Mouse (Mus musculus) lung, postnatal 25 days (tissue): ENCODE measurements at regions not wholly inside any gene's neighbourhood (a gene's known extent, or its start where the extent isn't known, plus 50 kb on each side); places are given as distances from the start of the nearest gene placed in this dataset.

Source experiments
- DNase-seq: peaks from one replicate; pipeline ENCODE4 v3.0.0; 2022; ENCODE audit warnings: low spot score

DNA sequence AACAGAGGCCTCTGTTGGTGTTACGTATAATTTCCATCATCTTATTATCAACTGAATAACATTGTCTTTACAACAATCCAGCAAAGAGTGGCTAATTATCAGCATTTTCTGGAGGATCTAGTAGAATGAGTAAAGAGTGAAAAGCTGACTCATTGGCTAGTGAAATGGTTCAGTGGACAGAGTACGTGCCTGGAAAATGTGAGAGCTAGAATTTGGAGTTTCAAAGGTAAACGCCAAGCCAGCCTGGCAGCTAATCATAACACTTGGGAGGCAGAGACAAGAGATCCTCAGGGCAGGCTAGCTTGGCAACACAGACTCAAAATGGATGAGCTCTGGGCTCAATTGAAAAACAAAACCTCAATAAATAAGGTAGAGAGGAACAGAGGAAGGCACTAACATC, 2628.0 kb upstream of the Gm7489 start:
- no peak for DNase-seq

DNA sequence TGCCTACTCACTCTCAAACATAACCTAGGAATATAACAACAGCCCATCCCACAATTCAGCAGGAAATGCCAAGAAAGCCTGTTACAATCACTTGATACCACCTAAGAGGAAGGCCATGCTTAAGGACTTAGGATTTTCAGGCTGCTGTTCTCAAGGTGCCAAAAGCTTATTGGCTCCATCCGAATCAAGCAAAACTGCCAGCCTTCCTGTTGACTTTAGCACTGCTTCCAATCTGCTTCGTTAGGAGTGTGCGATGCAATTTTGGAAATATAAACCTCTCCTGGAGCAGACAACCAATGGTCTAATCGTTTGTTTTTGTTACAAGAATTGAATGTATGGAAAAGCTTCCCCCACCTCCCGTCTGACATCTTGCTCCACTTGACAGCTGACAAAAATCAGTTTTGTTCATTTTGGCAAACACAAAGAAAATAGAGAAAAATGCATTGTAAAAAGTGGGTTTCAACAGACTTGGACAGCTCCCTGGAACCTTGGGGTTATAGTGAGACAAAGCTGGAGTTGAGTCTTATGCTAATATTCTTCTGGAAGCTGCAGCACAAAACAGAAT, 2620.0 kb upstream of the Gm7489 start:
- no peak for DNase-seq

DNA sequence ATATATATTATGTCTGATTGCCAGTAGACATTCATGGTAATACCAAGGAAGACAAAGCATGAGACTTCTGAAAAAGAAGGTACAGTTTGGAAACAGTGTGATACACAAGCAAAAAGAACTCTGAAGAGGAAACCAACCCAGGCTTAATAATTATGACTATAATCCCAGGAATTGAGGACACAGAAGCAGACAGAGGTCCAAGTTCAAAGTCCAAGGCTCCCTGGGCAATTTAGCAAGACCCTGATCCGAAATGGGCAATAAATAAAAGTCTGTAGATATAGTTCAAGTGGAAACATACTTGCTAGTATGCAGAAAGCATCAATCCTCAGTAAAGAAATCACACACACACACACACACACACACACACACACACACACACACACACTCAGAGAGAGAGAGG, 2618.7 kb upstream of the Gm7489 start:
- no peak for DNase-seq

DNA sequence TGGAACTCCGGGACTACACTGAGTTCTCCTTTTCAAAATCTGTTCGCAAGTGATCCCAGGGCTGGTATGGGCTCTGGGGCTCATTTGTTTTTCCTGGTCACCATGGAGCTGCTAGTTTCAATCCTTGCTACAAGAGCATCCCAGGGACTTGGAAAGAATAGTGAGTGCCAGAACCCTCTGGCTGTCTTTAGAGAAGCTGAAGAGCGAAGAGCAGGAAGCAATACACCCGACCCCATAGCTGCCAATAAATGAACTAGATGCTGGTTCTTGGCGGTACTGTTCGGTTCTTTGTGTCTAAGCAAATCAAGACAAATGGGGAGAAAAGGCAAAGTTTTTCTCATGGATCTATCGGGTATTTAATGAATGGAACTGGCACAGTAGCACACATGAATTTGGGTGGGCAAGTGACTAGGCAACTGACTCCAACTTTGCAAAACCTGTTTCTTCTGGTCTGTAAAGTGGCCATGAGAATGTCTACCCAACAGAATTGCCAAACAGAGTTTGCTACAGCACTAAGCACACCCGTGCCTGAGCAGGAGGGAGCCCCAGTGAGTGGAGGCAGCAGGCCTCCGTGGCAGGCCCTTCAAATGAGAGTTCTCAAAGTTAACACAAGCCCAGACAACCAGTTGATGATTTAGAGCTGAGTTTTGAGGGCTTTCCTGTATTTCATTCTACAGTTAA, 2612.9 kb upstream of the Gm7489 start:
- no peak for DNase-seq

DNA sequence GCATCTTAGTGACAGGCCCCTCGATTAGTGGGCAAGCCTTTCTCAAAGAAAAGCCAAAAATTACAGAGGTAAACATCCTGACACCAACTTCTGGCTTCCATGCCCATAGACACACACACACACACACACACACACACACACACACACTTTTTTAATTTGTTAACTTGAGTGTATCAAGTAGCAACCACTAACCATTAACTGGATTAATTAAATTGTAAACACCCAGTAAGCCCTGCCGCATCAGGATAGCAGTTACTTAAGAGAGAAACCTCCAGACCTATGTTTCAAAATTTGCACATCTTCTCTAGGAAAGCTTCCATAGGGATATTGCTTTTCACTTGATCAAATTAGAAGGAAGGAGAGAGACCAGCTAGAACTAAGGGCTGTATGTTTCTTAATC, 2599.4 kb upstream of the Gm7489 start:
- no peak for DNase-seq

DNA sequence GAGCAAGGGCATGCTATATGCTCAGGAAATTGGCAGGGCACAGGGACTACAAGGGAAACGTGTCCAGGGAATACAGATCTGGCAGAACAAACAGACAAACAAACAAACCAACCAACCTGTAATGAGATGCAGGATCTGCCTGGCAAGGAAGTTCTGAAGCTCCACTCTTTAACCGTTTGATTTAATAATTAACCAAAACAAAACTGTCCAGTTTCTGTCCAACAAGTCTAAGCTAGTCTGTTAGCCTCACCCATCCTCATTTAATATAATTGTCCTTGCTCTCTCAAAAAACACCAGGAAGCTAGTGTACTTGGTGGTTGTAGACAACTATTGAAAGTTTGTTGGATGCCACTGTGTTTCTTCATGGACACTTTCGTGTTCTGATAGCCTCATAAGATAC, 2598.4 kb upstream of the Gm7489 start:
- no peak for DNase-seq

DNA sequence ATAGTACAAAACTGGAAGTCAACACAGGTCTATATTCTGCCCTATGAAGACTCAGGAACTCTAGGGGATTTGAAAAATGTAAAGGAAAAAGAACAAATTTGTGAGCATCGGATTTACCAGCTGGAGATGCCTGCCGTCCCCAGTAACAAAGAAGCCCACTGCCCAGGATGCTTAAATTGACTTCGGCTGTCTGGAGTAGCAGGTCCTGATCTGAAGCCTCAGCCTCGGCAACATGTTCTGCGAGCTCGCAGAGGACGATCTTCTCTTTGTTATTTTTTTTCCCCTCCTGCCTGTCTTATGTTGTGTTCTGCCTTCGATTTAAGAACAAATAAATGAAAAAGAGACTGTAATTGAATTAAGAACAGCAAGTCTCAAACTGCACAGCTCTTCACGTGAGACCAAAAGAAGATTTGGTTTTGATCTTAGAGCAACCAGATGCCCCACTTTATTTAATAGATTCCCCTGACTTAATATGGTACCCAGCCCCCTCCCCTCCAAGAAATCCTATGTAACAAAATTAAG, 2595.7 kb upstream of the Gm7489 start:
- DNase-seq: no peak

DNA sequence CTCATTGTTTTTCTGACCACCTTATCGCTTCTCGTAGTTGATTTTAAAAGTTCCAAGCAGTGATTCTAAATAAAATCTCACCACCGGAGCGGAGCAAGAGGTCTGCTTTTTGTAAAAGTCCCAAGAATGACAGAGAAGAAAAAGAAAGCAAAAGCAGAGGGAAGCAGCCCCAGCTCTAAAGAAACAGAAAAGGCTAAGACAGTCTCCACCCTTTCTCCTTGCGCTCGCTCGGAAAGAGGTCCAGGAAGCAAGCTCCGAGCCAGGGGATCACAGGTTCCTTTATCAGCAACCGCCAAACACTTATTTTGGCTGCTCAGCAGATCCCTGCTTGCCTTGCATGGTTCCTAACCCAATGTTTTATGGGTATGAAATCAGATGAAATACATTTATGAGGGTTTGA, 2594.8 kb upstream of the Gm7489 start:
- DNase-seq: no peak

DNA sequence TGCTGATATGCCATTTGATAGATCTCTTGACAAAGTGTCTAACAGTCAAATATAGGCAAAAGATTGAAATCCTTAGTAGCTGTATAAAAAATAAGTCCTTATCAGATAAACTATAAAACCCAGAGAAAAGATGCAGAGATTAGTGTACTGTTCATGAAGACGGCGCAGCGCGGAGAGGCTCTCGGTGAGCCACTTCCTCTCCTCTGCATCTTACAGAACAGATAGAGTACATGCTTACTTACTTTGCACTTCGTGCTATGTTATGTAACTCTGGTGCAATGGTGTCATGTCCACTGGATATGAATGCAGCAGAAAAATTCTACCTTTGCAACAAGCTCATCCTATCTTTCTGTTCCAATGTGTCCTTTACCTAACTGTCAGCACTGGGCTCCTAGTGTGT, 2593.5 kb upstream of the Gm7489 start:
- DNase-seq: no peak

DNA sequence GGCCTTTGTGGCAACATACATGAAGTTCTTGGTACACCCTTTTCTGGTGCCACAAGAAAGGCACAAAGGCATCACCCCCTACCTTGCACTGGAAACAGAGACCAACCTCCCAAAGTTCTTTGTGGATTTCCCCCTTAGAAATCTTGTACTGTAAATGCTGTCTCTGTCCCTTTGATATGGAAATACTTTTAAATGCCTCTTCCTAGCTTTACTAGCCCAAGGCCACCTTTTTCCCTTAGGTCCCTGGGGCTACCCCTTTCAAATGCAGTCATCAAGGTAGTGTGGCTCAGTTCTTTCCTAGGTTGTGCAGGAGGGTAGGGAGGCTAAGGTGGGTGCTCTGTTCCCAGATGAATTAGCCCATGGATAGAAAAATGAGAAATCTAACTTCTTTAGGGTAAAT, 2587.9 kb upstream of the Gm7489 start:
- DNase-seq: no peak

DNA sequence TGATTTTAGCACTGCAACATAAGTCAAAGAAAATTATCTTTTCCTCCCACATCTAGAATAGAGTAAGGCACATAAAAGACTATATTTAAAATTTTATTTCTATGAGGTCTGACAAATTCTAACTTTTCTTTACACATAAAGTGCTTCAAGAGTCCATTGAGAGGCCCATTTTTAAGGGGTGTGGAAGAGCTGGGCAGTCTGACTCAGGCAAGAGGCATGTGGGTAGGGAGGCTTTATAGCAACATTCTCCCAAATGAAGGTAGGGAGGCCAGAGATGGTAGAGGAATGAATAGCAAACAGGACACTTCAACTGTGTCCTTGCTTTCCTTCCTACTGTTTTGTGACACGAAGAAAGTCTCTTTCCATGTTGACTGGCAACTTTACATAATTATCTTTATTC, 2566.6 kb upstream of the Gm7489 start:
- no peak for DNase-seq

DNA sequence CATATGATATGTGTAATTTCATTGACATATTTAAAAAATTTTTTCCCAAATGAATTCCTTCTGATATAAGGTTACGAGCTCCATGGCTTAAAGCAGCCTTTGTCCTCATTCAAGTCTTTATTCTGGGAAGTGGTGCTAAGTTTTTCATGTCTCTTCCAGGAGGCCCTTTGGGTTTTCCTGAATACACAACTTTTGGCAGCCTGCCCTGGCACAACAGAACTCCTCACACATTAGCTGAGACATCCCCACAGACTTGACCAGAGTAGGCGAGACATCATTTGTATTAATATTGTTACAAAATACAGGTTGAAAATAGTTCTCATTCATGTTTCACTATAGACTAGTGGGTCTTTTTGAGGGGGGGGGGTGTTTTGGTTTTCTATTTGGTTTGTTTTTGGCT, 2565.9 kb upstream of the Gm7489 start:
- no peak for DNase-seq

DNA sequence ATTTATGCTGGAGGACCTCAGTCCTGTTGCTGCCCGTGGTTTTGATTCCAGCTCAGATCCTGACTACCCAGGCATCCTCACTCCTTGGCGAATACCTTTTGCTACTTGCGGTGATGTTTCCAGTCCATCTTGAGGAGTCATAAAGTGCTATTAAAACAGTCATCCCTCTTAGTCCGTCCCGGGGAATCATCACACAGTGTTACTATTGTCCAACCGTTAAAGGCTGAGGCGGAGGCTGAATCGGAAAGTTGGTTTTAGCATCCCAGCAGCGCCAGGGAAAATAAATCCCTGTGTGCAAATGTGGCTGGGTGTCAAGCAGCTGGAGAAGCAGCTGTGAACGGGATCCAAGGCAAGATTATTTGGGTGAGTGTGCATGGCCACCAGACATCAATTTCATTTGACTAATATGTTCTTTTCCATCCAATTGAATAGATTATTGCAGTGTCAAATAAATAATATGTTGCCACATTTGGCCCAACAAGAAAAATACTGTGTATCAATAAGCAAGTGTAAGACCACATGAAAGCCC, 2564.3 kb upstream of the Gm7489 start:
- DNase-seq: no peak

DNA sequence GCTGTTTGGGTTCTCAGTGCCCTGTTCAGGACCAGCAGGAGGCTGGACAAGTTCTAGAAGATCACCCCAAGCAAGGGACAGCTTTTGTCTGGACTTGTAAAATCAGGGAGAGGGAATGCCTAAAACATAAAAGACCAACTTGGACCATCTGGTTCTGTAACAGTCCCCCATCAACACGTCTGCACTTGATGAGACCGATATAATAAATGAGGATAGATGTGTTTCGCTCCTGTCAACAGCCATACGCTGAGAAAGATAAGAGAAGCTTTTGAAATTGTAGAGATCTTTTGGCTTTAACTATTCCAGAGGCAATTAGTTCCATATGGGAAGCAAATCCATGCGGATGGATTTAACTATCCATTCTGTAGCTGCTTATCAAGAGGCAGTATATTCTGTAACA, 2561.4 kb upstream of the Gm7489 start:
- DNase-seq: no peak

DNA sequence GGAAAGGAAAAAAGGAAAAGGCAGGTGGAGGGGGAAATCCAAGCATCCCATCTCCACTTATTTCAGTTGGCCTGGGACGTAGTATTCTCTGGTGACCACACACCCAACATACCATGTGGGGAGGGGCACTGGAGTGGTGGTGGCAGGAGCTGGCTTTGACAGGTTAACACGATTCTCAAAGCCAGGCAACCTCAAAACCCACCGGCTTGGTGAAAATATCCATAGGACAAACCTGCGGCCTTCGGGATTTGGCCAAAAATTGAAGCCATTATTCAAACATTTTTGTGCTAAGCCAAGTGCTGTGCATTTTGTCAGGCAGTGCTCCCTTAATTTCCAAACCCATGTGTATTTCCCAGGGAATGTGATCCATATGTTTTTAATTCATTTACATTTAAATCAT, 2560.5 kb upstream of the Gm7489 start:
- no peak for DNase-seq

DNA sequence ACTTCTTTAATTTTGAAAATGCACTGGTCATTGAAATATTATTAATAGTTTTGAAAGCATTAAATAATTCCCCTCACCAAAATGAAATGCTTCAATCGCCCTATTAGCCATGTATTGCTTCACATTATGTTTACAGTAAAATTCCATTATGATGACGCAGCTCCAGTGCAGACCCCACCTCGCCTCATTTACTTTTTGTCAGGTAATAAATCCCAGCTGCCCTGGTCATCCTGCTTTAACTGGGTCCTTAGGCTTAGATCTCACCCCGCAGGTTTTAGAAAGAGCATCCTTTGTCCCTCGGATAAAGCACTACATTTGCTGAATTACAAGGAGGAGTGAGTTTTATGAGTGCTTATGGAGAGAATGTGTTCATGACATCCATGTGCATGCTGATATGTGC, 2557.0 kb upstream of the Gm7489 start:
- DNase-seq: no peak

DNA sequence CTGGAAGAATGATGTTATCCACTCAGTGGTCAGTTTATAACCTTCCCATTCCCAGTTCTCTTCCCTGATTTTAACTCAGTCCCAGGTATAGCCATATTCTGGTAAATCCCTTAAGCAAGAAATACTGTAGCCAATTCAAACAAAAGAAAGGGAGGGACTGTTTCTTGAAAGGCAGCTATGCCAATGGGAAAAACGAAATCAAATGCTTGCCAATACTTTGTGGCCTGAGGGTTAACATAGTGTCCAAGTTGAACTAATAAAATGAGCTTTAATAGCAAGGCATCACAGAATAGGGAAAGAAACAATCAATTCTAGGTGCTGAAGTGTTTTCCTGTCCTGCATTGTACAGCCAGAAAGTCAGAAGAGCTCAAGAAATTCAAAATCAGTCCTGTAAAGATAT, 2548.3 kb upstream of the Gm7489 start:
- no peak for DNase-seq

DNA sequence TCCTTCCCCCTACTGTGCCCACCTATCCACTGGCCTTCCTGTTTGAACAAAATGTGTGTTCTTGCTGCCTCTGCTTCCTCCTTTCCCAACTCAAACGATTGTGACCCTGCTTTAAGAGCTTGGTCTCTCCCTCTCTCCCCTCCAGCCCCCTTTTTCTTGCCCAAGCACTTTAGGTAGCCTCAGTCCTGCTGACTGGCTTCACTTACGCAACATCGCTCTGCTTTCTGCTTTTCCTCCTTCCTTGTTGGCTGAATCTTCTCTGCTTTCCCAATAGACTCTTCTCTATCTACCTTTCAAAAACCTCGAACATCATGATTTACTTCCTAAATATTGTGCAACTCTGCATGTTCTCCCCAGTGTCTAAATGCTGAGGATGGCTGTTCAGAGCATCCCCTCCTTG, 2538.4 kb upstream of the Gm7489 start:
- no peak for DNase-seq

DNA sequence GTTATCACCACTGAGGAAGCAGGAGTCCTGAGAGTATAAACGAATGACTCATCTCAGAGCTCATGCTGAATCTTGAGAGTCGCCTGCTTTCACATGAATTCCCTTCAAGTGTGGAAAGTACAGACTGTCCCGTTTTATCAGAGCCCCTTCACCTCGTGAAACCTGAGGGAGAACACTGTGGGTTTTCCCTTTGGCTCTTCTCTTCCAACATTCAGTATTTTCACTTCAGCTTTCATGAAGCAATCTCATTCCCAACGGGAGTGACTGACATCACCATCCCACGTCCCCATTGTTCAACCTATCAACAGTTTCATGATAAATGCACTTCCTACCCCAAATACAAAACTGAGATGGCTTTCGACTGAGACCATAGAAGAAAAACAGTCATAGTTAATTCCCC, 2521.3 kb upstream of the Gm7489 start:
- no peak for DNase-seq

DNA sequence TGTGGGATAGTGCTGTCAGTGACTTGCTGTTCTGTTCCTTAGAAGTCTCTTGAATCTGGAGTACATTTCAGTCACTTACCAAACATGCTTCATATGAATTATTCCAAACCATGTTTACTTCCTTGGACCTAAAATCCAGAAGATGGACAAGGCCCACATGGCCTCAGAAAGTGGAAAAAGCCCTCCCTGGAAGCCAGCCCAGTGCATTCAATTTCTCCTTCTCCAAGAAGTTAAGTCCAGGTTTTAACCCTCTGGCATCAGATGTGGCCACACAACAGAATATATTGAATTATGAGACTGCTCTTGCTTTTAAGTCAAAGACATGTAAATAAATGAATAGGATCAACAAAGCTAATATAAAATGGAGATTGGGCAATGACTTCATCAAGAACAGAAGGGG, 2513.5 kb upstream of the Gm7489 start:
- no peak for DNase-seq

DNA sequence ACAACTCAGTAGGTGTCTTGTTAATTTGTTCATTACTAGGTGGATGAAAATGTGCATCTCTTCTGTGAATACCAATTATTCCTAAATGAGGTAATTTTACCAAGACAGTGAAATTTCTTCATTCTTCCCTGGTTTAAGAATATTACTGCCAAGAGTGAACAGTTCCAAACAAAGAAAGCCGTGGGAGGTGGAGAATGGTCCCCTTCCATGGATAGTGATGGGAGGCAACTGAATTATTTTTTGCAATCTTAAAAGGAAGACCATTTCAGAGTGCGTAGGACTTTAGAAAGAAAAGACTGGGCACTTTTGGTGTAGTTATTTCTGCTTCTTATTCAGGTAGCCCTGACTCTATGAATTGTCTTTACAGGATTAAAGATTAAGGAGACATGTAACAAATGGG, 2494.3 kb upstream of the Gm7489 start:
- DNase-seq: no peak

DNA sequence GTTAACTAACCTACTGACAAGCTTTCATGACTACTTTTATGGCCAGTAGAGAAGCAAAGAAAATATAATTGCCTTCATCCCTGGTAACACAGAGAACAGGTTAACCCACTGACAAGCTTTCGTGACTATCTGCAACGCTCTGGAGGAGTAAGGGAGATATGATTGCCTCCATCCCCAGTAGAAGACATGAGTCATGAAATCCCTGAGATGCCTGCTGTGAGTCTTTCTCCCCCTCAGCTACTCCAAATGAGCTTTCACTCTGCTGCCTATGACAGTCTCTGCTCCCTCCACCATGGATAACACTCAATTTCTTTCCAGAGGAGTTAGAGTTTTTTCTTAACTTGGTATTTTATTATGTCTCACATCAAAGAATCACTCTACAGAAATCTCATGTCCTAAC, 2493.4 kb upstream of the Gm7489 start:
- DNase-seq: no peak

DNA sequence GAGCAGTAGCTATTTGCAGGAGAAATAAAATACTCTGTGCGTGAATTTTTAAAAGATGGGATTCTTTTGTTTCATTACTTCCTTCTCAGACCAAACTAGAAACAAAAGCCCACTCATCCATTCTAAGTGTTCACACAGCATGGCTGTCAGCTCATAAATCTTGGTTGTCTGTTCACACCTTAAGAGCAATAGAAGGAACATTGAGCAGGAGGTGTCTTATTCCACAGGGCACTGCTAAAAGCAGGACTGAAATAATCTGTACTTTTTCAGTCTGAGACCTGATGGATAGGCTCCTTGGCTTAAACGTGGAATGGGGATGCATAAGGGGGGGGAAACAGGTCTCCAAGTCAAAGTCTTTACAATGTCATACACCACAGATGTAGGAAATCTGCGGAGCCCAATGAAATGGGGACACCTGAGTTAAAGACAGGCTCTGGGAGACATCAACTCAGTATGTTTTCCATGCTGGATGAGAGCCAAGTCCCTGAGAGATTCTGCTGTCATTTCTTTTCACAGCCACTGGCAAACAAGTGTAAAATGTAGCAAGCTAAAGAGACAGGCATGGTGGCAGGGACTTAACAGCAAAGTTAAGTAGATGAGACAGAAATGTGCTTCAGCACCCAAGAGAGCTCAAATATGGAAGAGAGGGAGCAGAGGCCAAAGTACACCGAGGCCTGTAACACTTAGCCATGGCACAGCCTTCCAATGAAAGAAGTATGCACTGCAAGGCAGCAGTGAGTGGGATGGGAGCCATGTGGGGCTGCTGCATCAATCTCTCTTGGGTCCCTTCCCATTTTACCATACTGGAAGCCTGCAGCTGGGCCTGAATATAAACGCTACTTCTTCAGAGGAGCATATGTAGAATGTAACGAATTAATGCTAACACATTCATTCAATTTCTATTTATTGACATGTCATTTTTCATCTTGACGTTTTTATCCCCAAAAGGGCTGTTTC, 2492.0 kb upstream of the Gm7489 start:
- no peak for DNase-seq
